In genomic region chr16:57339765-57340612, GRCm38 (mm10) we compare ENCODE assay signal across 28 mouse cellular contexts. TPM values are rescaled to one million over a fixed set of nuclear protein-coding genes. Genes with fewer than 3 reads are reported as not detected.
DNase-seq lines count a peak whose midpoint lies in the region; ATAC-seq and TF ChIP-seq lines count a peak whose summit lies in the region.
"Had no signal": no experiment of that assay in that cellular context is flagged by ENCODE, and none has a peak within 500 bp of the region (broad histone marks: within the 10 kb centered on the region; RNA-seq: fewer than 3 reads in every experiment).

No protein-coding gene starts in this region.

- WGBS in forebrain, embryonic 16.5 days = 87% methylated on average over 8 of the region's 8 CpGs
- WGBS in forebrain, embryonic 10.5 days = 87% methylated on average over 8 of the region's 8 CpGs
- 72% methylated on average over 8 of the region's 8 CpGs for WGBS in lung, embryonic 14.5 days
- WGBS in embryonic facial prominence, embryonic 14.5 days = 68% methylated on average over 8 of the region's 8 CpGs
- 69% methylated on average over 8 of the region's 8 CpGs for WGBS in limb, embryonic 14.5 days

- no peak overlapping the region for H3K4me3 ChIP-seq in forebrain, embryonic 16.5 days (replicated peaks; ENCODE audit: low read length)
- H3K4me3 ChIP-seq in forebrain, embryonic 10.5 days = no peak overlapping the region
- no peak overlapping the region for H3K4me3 ChIP-seq in lung, embryonic 14.5 days (ENCODE audit: low read depth, low read length)
- no peak overlapping the region for H3K4me3 ChIP-seq in embryonic facial prominence, embryonic 14.5 days (ENCODE audit: low read depth, low read length)
- H3K4me3 ChIP-seq in limb, embryonic 14.5 days (replicated peaks; ENCODE audit: low read length) = no peak overlapping the region
- no peak overlapping the region for H3K4me3 ChIP-seq in left cerebral cortex, adult 2 months
- H3K4me3 ChIP-seq: heart, embryonic 13.5 days; hindbrain, embryonic 12.5 days; layer of hippocampus, adult 2 months; liver, embryonic 15.5 days; midbrain, embryonic 15.5 days; neural tube, embryonic 12.5 days had no signal

- DNase-seq in forebrain, embryonic 10.5 days (ENCODE audit: extremely low spot score, low spot score) = no peak
- no peak for DNase-seq in lung, embryonic 14.5 days
- DNase-seq in lung, postnatal 25 days (ENCODE audit: low spot score) = no peak
- no peak for DNase-seq in embryonic facial prominence, embryonic 14.5 days (ENCODE audit: low spot score)
- no peak for DNase-seq in limb, embryonic 14.5 days (ENCODE audit: low spot score)
- no peak for DNase-seq in left cerebral cortex, adult 2 months (ENCODE audit: extremely low spot score in 1 of 2, low spot score in 2 of 2)
- DNase-seq: adrenal gland, adult 2 months; B cell, adult 2 months; cerebellum, adult 18-20 months; cerebellum, postnatal 36 days; forebrain, postnatal 0 days; gastrocnemius, postnatal 14 days; heart, adult 18-20 months; kidney, postnatal 14 days; liver; thymus, postnatal 36 days had no signal

- H3K4me2 ChIP-seq in forebrain, embryonic 16.5 days (ENCODE audit: low read length) = no peak overlapping the region
- no peak overlapping the region for H3K4me2 ChIP-seq in lung, embryonic 14.5 days
- no peak overlapping the region for H3K4me2 ChIP-seq in embryonic facial prominence, embryonic 14.5 days (ENCODE audit: low read depth, low read length)
- H3K4me2 ChIP-seq in limb, embryonic 14.5 days (replicated peaks; ENCODE audit: low read depth, low read length, severe bottlenecking) = 0 out of 2 replicates have a peak overlapping the region, but pooled peaks have one; percentile 17
- H3K4me2 ChIP-seq: heart, embryonic 13.5 days; hindbrain, embryonic 12.5 days; liver, embryonic 15.5 days; midbrain, embryonic 15.5 days; neural tube, embryonic 12.5 days had no signal

- H3K9me3 ChIP-seq in forebrain, embryonic 16.5 days (ENCODE audit: control insufficient read depth, low read length) = no peaks in the 10 kb centered on the region
- H3K9me3 ChIP-seq in forebrain, embryonic 10.5 days = no peaks in the 10 kb centered on the region
- H3K9me3 ChIP-seq in lung, embryonic 14.5 days (ENCODE audit: low read depth, low read length) = no peaks in the 10 kb centered on the region
- no peaks in the 10 kb centered on the region for H3K9me3 ChIP-seq in embryonic facial prominence, embryonic 14.5 days (ENCODE audit: control insufficient read depth, low read length)
- no peaks in the 10 kb centered on the region for H3K9me3 ChIP-seq in limb, embryonic 14.5 days (ENCODE audit: control insufficient read depth, low read length)
- H3K9me3 ChIP-seq: heart, embryonic 13.5 days; hindbrain, embryonic 12.5 days; liver, embryonic 15.5 days; midbrain, embryonic 15.5 days; neural tube, embryonic 12.5 days had no signal

- intact Hi-C loops in left cerebral cortex, adult 2 months (cut with DNase I) = no loop called here

- 0 out of 2 replicates have a peak, but pooled peaks have one; percentile 28 for ATAC-seq in forebrain, embryonic 16.5 days
- peak; percentile 35; the same call in 1 of the 2 replicates for ATAC-seq in lung, embryonic 14.5 days (ENCODE audit: insufficient read depth)
- no peak for ATAC-seq in embryonic facial prominence, embryonic 14.5 days (ENCODE audit: low read depth)
- ATAC-seq in limb, embryonic 14.5 days (ENCODE audit: low FRiP score, low read depth) = no peak
- ATAC-seq: forebrain, postnatal 0 days; intestine, postnatal 0 days; midbrain, embryonic 15.5 days had no signal

- H3K4me1 ChIP-seq in forebrain, embryonic 16.5 days (replicated peaks; ENCODE audit: control insufficient read depth, insufficient read depth, low read length) = no peaks in the 10 kb centered on the region
- H3K4me1 ChIP-seq in forebrain, embryonic 10.5 days = peaks cover 16% of the 10 kb centered on the region; the same call in 1 of the 2 replicates
- 0 out of 2 replicates have a peak, but pooled peaks cover 2% of the 10 kb centered on the region for H3K4me1 ChIP-seq in lung, embryonic 14.5 days (ENCODE audit: insufficient read depth)
- peaks cover 8% of the 10 kb centered on the region; the same call in 1 of the 2 replicates for H3K4me1 ChIP-seq in embryonic facial prominence, embryonic 14.5 days (ENCODE audit: control insufficient read depth, insufficient read depth, low read length)
- H3K4me1 ChIP-seq in limb, embryonic 14.5 days (ENCODE audit: control insufficient read depth, insufficient read depth, low read length) = peaks cover 48% of the 10 kb centered on the region
- H3K4me1 ChIP-seq: liver, embryonic 15.5 days; midbrain, embryonic 15.5 days; neural tube, embryonic 12.5 days had no signal

- H3K9ac ChIP-seq in forebrain, embryonic 16.5 days (replicated peaks; ENCODE audit: low read depth, low read length) = no peak overlapping the region
- no peak overlapping the region for H3K9ac ChIP-seq in lung, embryonic 14.5 days
- H3K9ac ChIP-seq in embryonic facial prominence, embryonic 14.5 days (ENCODE audit: low read depth, low read length) = no peak overlapping the region
- H3K9ac ChIP-seq in limb, embryonic 14.5 days (ENCODE audit: low read depth, low read length, severe bottlenecking) = no peak overlapping the region
- H3K9ac ChIP-seq: forebrain, postnatal 0 days; heart, embryonic 13.5 days; hindbrain, embryonic 12.5 days; liver, embryonic 15.5 days; midbrain, embryonic 15.5 days; neural tube, embryonic 12.5 days had no signal

- TF ChIP-seq POLR2A in limb, embryonic 14.5 days (IDR thresholded peaks at IDR 0.05; ENCODE audit: borderline replicate concordance, extremely low read depth, insufficient read depth, insufficient read length) = no peak

- no peaks in the 10 kb centered on the region for H3K27me3 ChIP-seq in forebrain, embryonic 16.5 days (replicated peaks; ENCODE audit: control insufficient read depth, insufficient read depth, low read length)
- H3K27me3 ChIP-seq in forebrain, embryonic 10.5 days (ENCODE audit: poor library complexity, severe bottlenecking) = no peaks in the 10 kb centered on the region
- H3K27me3 ChIP-seq in lung, embryonic 14.5 days (ENCODE audit: insufficient read depth, low read length) = no peaks in the 10 kb centered on the region
- no peaks in the 10 kb centered on the region for H3K27me3 ChIP-seq in embryonic facial prominence, embryonic 14.5 days (replicated peaks; ENCODE audit: control insufficient read depth, insufficient read depth, low read length)
- H3K27me3 ChIP-seq in limb, embryonic 14.5 days (ENCODE audit: control insufficient read depth, insufficient read depth, low read length) = no peaks in the 10 kb centered on the region
- H3K27me3 ChIP-seq: CH12.LX; heart, embryonic 13.5 days; hindbrain, embryonic 12.5 days; liver, embryonic 15.5 days; midbrain, embryonic 15.5 days; neural tube, embryonic 12.5 days had no signal

- no peak overlapping the region for H3K27ac ChIP-seq in forebrain, embryonic 16.5 days (ENCODE audit: low read length)
- no peak overlapping the region for H3K27ac ChIP-seq in forebrain, embryonic 10.5 days
- no peak overlapping the region for H3K27ac ChIP-seq in lung, embryonic 14.5 days (ENCODE audit: low read depth)
- H3K27ac ChIP-seq in embryonic facial prominence, embryonic 14.5 days (replicated peaks; ENCODE audit: low read depth, low read length) = peak overlapping the region; percentile 10; the same call in 1 of the 2 replicates
- peak overlapping the region; percentile 72; the same call in 1 of the 2 replicates for H3K27ac ChIP-seq in limb, embryonic 14.5 days (replicated peaks; ENCODE audit: low read depth, low read length)
- no peak overlapping the region for H3K27ac ChIP-seq in left cerebral cortex, adult 2 months
- H3K27ac ChIP-seq: heart, embryonic 13.5 days; hindbrain, embryonic 12.5 days; layer of hippocampus, adult 2 months; liver, embryonic 15.5 days; macrophage; midbrain, embryonic 15.5 days; neural tube, embryonic 12.5 days had no signal

- no peak for TF ChIP-seq CTCF in lung, embryonic 14.5 days (IDR thresholded peaks at IDR 0.05; ENCODE audit: low read depth)
- TF ChIP-seq CTCF in left cerebral cortex, adult 2 months (IDR thresholded peaks at IDR 0.05) = no peak

- no peaks in the 10 kb centered on the region for H3K36me3 ChIP-seq in forebrain, embryonic 16.5 days (ENCODE audit: control insufficient read depth, insufficient read depth)
- H3K36me3 ChIP-seq in forebrain, embryonic 10.5 days (replicated peaks) = no peaks in the 10 kb centered on the region
- no peaks in the 10 kb centered on the region for H3K36me3 ChIP-seq in lung, embryonic 14.5 days (ENCODE audit: insufficient read depth)
- no peaks in the 10 kb centered on the region for H3K36me3 ChIP-seq in embryonic facial prominence, embryonic 14.5 days (ENCODE audit: control insufficient read depth, insufficient read depth, low read length)
- no peaks in the 10 kb centered on the region for H3K36me3 ChIP-seq in limb, embryonic 14.5 days (ENCODE audit: control insufficient read depth, insufficient read depth, low read length)
- H3K36me3 ChIP-seq: heart, embryonic 13.5 days; hindbrain, embryonic 12.5 days; liver, embryonic 15.5 days; midbrain, embryonic 15.5 days; neural tube, embryonic 12.5 days had no signal

RNA-seq across cellular contexts. Expression of gene Filip1l, which starts 12.9 kb away (rescaled TPM):
- polyA plus RNA-seq in forebrain, embryonic 16.5 days (2015; fragmentation: Nextera tagmentation; extraction: Ambion mirVana) = 2.2 and 2.8 TPM in 2 replicates
- polyA plus RNA-seq in forebrain, embryonic 10.5 days (2016; fragmentation: Nextera tagmentation; extraction: Ambion mirVana) = 6.3 and 6.7 TPM in 2 replicates
- polyA plus RNA-seq in lung, embryonic 14.5 days (2014; fragmentation: Nextera tagmentation; extraction: Ambion mirVana) = 29.0 and 29.2 TPM in 2 replicates
- polyA plus RNA-seq in embryonic facial prominence, embryonic 14.5 days (2014; fragmentation: Nextera tagmentation; extraction: Ambion mirVana) = 25.5 and 30.2 TPM in 2 replicates
- polyA plus RNA-seq in limb, embryonic 14.5 days (2012; rRNA removed) = 21.4 and 30.3 TPM in 2 replicates
- polyA plus RNA-seq in limb, embryonic 14.5 days (2014; fragmentation: Nextera tagmentation; extraction: Ambion mirVana) = 43.9 and 50.6 TPM in 2 replicates
- 1 to 10 TPM; 3.0 to 3.7 TPM for total RNA-seq in left cerebral cortex, adult 2 months (2021)

RNA-seq across cellular contexts. Expression of gene Tmem30c, which starts 47.3 kb away (rescaled TPM):
- 0.09 and 0.52 TPM in 2 replicates for polyA plus RNA-seq in forebrain, embryonic 16.5 days (2015; fragmentation: Nextera tagmentation; extraction: Ambion mirVana)
- 0.22 TPM in 1 of 2 replicates, not detected in the other for polyA plus RNA-seq in forebrain, embryonic 10.5 days (2016; fragmentation: Nextera tagmentation; extraction: Ambion mirVana)
- 0.07 TPM in 1 of 2 replicates, not detected in the other for polyA plus RNA-seq in lung, embryonic 14.5 days (2014; fragmentation: Nextera tagmentation; extraction: Ambion mirVana)
- 0.07 TPM in 1 of 2 replicates, not detected in the other for polyA plus RNA-seq in embryonic facial prominence, embryonic 14.5 days (2014; fragmentation: Nextera tagmentation; extraction: Ambion mirVana)
- 0.08 and 0.35 TPM in 2 replicates for polyA plus RNA-seq in limb, embryonic 14.5 days (2012; rRNA removed)
- not detected in 2 replicates for polyA plus RNA-seq in limb, embryonic 14.5 days (2014; fragmentation: Nextera tagmentation; extraction: Ambion mirVana)
- total RNA-seq in left cerebral cortex, adult 2 months (2021) = under 1 TPM; 0.29 to 0.42 TPM
- total RNA-seq: adrenal gland, adult 2 months; gastrocnemius, postnatal 14 days; heart, adult 18-20 months; heart, postnatal 25 days had no signal
- polyA plus RNA-seq: adrenal gland, adult 2 months; heart, embryonic 13.5 days; hindbrain, embryonic 12.5 days; intestine, postnatal 0 days; liver, embryonic 15.5 days; macrophage; spleen, adult 2 months had no signal

Comparison
In these comparisons a context has a peak if more than half of its experiments do, and no peak if none do; other contexts are left out.
1. ATAC-seq: peak in forebrain, embryonic 16.5 days (single experiment) and lung, embryonic 14.5 days (single experiment); none in embryonic facial prominence, embryonic 14.5 days (single experiment) and limb, embryonic 14.5 days (single experiment).
2. H3K27ac ChIP-seq: peak in embryonic facial prominence, embryonic 14.5 days (single experiment) and limb, embryonic 14.5 days (single experiment); none in forebrain, embryonic 16.5 days (single experiment), forebrain, embryonic 10.5 days (single experiment), lung, embryonic 14.5 days (single experiment) and left cerebral cortex, adult 2 months (single experiment).